Mouse (Mus musculus): Measurements from ENCODE around the gene Slc7a11. TPM values are rescaled to one million over a fixed set of nuclear protein-coding genes. Genes with fewer than 3 reads are reported as not detected.

Slc7a11 gene
- total RNA-seq, 2 experiments from 2014 or later: 12.1 to 14.1 TPM

GRCm38 (mm10) chr3:50224390-50225114 lies 218.9 kb downstream of the Slc7a11 start:
- no peak for ATAC-seq (ENCODE audit: poor library complexity, severe bottlenecking)

- no peak for ATAC-seq (ENCODE audit: poor library complexity, severe bottlenecking)
These were observed 223.0 kb downstream of the Slc7a11 start for GRCm38 (mm10) chr3:50220454-50220853.

- ATAC-seq (ENCODE audit: poor library complexity, severe bottlenecking): no peak
These were observed 257.0 kb downstream of the Slc7a11 start for GRCm38 (mm10) chr3:50186369-50186768.

GRCm38 (mm10) chr3:50185879-50186278 lies 257.5 kb downstream of the Slc7a11 start:
- no peak for ATAC-seq (ENCODE audit: poor library complexity, severe bottlenecking)

- ATAC-seq (ENCODE audit: poor library complexity, severe bottlenecking): no peak
These were observed 282.7 kb downstream of the Slc7a11 start for GRCm38 (mm10) chr3:50160756-50161155.

GRCm38 (mm10) chr3:50144144-50144543 lies 299.3 kb downstream of the Slc7a11 start:
- no peak for ATAC-seq (ENCODE audit: poor library complexity, severe bottlenecking)

GRCm38 (mm10) chr3:50138319-50138718 lies 305.1 kb downstream of the Slc7a11 start:
- no peak for ATAC-seq (ENCODE audit: poor library complexity, severe bottlenecking)

GRCm38 (mm10) chr3:50132204-50132603 lies 311.2 kb downstream of the Slc7a11 start:
- ATAC-seq (ENCODE audit: poor library complexity, severe bottlenecking): no peak

- ATAC-seq (ENCODE audit: poor library complexity, severe bottlenecking): no peak
These were observed 313.1 kb downstream of the Slc7a11 start for GRCm38 (mm10) chr3:50130319-50130718.

- ATAC-seq (ENCODE audit: poor library complexity, severe bottlenecking): no peak
These were observed 322.4 kb downstream of the Slc7a11 start for GRCm38 (mm10) chr3:50121001-50121400.

GRCm38 (mm10) chr3:50116266-50116665 lies 327.1 kb downstream of the Slc7a11 start:
- ATAC-seq (ENCODE audit: poor library complexity, severe bottlenecking): no peak

GRCm38 (mm10) chr3:50105509-50105908 lies 337.9 kb downstream of the Slc7a11 start:
- no peak for ATAC-seq (ENCODE audit: poor library complexity, severe bottlenecking)

GRCm38 (mm10) chr3:50094404-50095092 lies 348.9 kb downstream of the Slc7a11 start:
- no peak for ATAC-seq (ENCODE audit: poor library complexity, severe bottlenecking)

- no peak for ATAC-seq (ENCODE audit: poor library complexity, severe bottlenecking)
These were observed 366.4 kb downstream of the Slc7a11 start for GRCm38 (mm10) chr3:50076979-50077378.

GRCm38 (mm10) chr3:50063396-50063795 lies 380.0 kb downstream of the Slc7a11 start:
- peak; percentile 81 for ATAC-seq (ENCODE audit: poor library complexity, severe bottlenecking)

GRCm38 (mm10) chr3:50044666-50045065 lies 398.7 kb downstream of the Slc7a11 start:
- no peak for ATAC-seq (ENCODE audit: poor library complexity, severe bottlenecking)

GRCm38 (mm10) chr3:50044160-50044559 lies 399.3 kb downstream of the Slc7a11 start:
- no peak for ATAC-seq (ENCODE audit: poor library complexity, severe bottlenecking)

- no peak for ATAC-seq (ENCODE audit: poor library complexity, severe bottlenecking)
These were observed 402.3 kb downstream of the Slc7a11 start for GRCm38 (mm10) chr3:50041141-50041540.

- no peak for ATAC-seq (ENCODE audit: poor library complexity, severe bottlenecking)
These were observed 407.4 kb downstream of the Slc7a11 start for GRCm38 (mm10) chr3:50035875-50036528.

GRCm38 (mm10) chr3:50033325-50033724 lies 410.1 kb downstream of the Slc7a11 start:
- ATAC-seq (ENCODE audit: poor library complexity, severe bottlenecking): no peak

GRCm38 (mm10) chr3:50026039-50026438 lies 417.4 kb downstream of the Slc7a11 start:
- ATAC-seq (ENCODE audit: poor library complexity, severe bottlenecking): no peak

- no peak for ATAC-seq (ENCODE audit: poor library complexity, severe bottlenecking)
These were observed 429.0 kb downstream of the Slc7a11 start for GRCm38 (mm10) chr3:50014396-50014795.
